Mouse (Mus musculus) lung, adult 2 months (tissue): ENCODE measurements around the gene Scn8a.

Source experiments
- CTCF ChIP-seq: fragments of 200-500 bp; IDR thresholded peaks from 2 replicates; pipeline ENCODE4 v1.5.1; 2011; ENCODE audit warnings: mild to moderate bottlenecking, low read length, control low read depth; ENCODE audit not compliant: insufficient read depth
- POLR2A ChIP-seq: fragments of 200-500 bp; IDR thresholded peaks from 2 replicates; pipeline ENCODE4 v1.6.1; 2011; ENCODE audit warnings: low read depth, mild to moderate bottlenecking, control low read depth, low read length, borderline replicate concordance; ENCODE audit errors: extremely low read depth

GRCm38 (mm10) chr15:101081035-101081548 is 211.4 kb downstream of the Scn8a start:
- TF ChIP-seq CTCF (no peak), POLR2A (no peak)
